ENCODE assay signal across 8 mouse cellular contexts in genomic region chr13:99152305-99152930, GRCm38 (mm10). TPM values are rescaled to one million over a fixed set of nuclear protein-coding genes. Genes with fewer than 3 reads are reported as not detected.
DNase-seq lines count a peak whose midpoint lies in the region; ATAC-seq and TF ChIP-seq lines count a peak whose summit lies in the region.

No protein-coding gene starts in this region.

- peaks cover 33% of the 10 kb centered on the region for H3K4me1 ChIP-seq in forebrain, embryonic 12.5 days
- peaks cover 33% of the 10 kb centered on the region for H3K4me1 ChIP-seq in forebrain, embryonic 13.5 days
- H3K4me1 ChIP-seq in testis, adult 2 months (ENCODE audit: control insufficient read depth, insufficient read depth, low read length), result peaks cover 12% of the 10 kb centered on the region
- peaks cover 7% of the 10 kb centered on the region for H3K4me1 ChIP-seq in midbrain, embryonic 14.5 days (ENCODE audit: control insufficient read depth, insufficient read depth, low read length)

- 36% methylated on average over 18 of the region's 18 CpGs for WGBS in forebrain, embryonic 12.5 days
- 35% methylated on average over 18 of the region's 18 CpGs for WGBS in forebrain, embryonic 13.5 days
- WGBS in midbrain, embryonic 14.5 days, result 22% methylated on average over 18 of the region's 18 CpGs

- ATAC-seq in forebrain, embryonic 12.5 days (ENCODE audit: low FRiP score), result no peak
- no peak for ATAC-seq in forebrain, embryonic 13.5 days
- peak; percentile 53 to 78 for ATAC-seq in hematopoietic stem cell, adult 5-6 weeks (replicated peaks in 1 of 2; ENCODE audit: insufficient read depth in 1 of 2, low FRiP score in 2 of 2, low TSS enrichment in 1 of 2, low read depth in 1 of 2, poor library complexity in 2 of 2, severe bottlenecking in 2 of 2)
- ATAC-seq in midbrain, embryonic 14.5 days (ENCODE audit: low FRiP score, low TSS enrichment), result no peak

- H3K27ac ChIP-seq in forebrain, embryonic 12.5 days, result no peak overlapping the region
- no peak overlapping the region for H3K27ac ChIP-seq in forebrain, embryonic 13.5 days
- no peak overlapping the region for H3K27ac ChIP-seq in testis, adult 2 months (ENCODE audit: control insufficient read depth, insufficient read depth, low read depth, low read length)
- H3K27ac ChIP-seq in midbrain, embryonic 14.5 days (replicated peaks; ENCODE audit: low read depth, low read length), result no peak overlapping the region

- no peak for TF ChIP-seq CTCF in testis, adult 2 months (IDR thresholded peaks at IDR 0.05; ENCODE audit: control insufficient read depth, insufficient read depth, insufficient replicate concordance, low read depth, low read length)

- H3K27me3 ChIP-seq in forebrain, embryonic 12.5 days, result no peaks in the 10 kb centered on the region; the same call in 1 of the 2 replicates
- H3K27me3 ChIP-seq in forebrain, embryonic 13.5 days, result 0 out of 2 replicates have a peak, but pooled peaks cover 7% of the 10 kb centered on the region
- H3K27me3 ChIP-seq in testis, adult 2 months (ENCODE audit: control insufficient read depth, insufficient read depth, low read length), result no peaks in the 10 kb centered on the region
- H3K27me3 ChIP-seq in midbrain, embryonic 14.5 days (ENCODE audit: control insufficient read depth, insufficient read depth, low read length), result no peaks in the 10 kb centered on the region

- H3K9ac ChIP-seq in forebrain, embryonic 12.5 days, result no peak overlapping the region
- no peak overlapping the region for H3K9ac ChIP-seq in forebrain, embryonic 13.5 days
- no peak overlapping the region for H3K9ac ChIP-seq in midbrain, embryonic 14.5 days (replicated peaks; ENCODE audit: low read length)

- no peaks in the 10 kb centered on the region for H3K36me3 ChIP-seq in forebrain, embryonic 12.5 days (replicated peaks)
- no peaks in the 10 kb centered on the region for H3K36me3 ChIP-seq in forebrain, embryonic 13.5 days (ENCODE audit: poor library complexity, severe bottlenecking)
- no peaks in the 10 kb centered on the region for H3K36me3 ChIP-seq in testis, adult 2 months (ENCODE audit: control insufficient read depth, insufficient read depth, low read length)
- H3K36me3 ChIP-seq in midbrain, embryonic 14.5 days (ENCODE audit: control insufficient read depth, insufficient read depth, low read length), result no peaks in the 10 kb centered on the region

- TF ChIP-seq POLR2A in testis, adult 2 months (IDR thresholded peaks at IDR 0.05; ENCODE audit: control insufficient read depth, low read depth, low read length), result no peak

- H3K4me3 ChIP-seq in forebrain, embryonic 12.5 days (replicated peaks), result no peak overlapping the region
- H3K4me3 ChIP-seq in forebrain, embryonic 13.5 days, result no peak overlapping the region
- H3K4me3 ChIP-seq in testis, adult 2 months (ENCODE audit: control insufficient read depth, low read depth, low read length), result peak overlapping the region; percentile 30
- H3K4me3 ChIP-seq in midbrain, embryonic 14.5 days (replicated peaks; ENCODE audit: low read depth, low read length), result no peak overlapping the region

- 0 out of 2 replicates have a peak overlapping the region, but pooled peaks have one; percentile 1 for H3K4me2 ChIP-seq in forebrain, embryonic 12.5 days
- H3K4me2 ChIP-seq in forebrain, embryonic 13.5 days, result no peak overlapping the region
- peak overlapping the region; percentile 3; the same call in 1 of the 2 replicates for H3K4me2 ChIP-seq in midbrain, embryonic 14.5 days (ENCODE audit: low read length)

- DNase-seq in testis, postnatal 14 days (ENCODE audit: low spot score), result no peak
- DNase-seq in midbrain, embryonic 14.5 days, result peak; percentile 51
- no peak for DNase-seq in left cerebral cortex, adult 18-20 months (ENCODE audit: low spot score in 2 of 2)
- no peak for DNase-seq in right cerebral cortex, adult 18-20 months

- 0 out of 2 replicates have a peak, but pooled peaks cover 4% of the 10 kb centered on the region for H3K9me3 ChIP-seq in forebrain, embryonic 12.5 days
- H3K9me3 ChIP-seq in forebrain, embryonic 13.5 days (replicated peaks), result no peaks in the 10 kb centered on the region; the same call in 1 of the 2 replicates
- H3K9me3 ChIP-seq in midbrain, embryonic 14.5 days (ENCODE audit: control insufficient read depth, low read length), result no peaks in the 10 kb centered on the region

RNA-seq across cellular contexts. Expression of gene Zfp366, which starts 32.2 kb away (rescaled TPM):
- polyA plus RNA-seq in forebrain, embryonic 12.5 days (2016; fragmentation: Nextera tagmentation; extraction: Ambion mirVana), result 0.45 and 0.46 TPM in 2 replicates
- polyA plus RNA-seq in forebrain, embryonic 13.5 days (2015; fragmentation: Nextera tagmentation; extraction: Ambion mirVana), result 0.49 and 0.53 TPM in 2 replicates
- 0.20 and 0.25 TPM in 2 replicates for polyA plus RNA-seq in testis, adult 2 months (2012; rRNA removed)
- total RNA-seq in hematopoietic stem cell, adult 5-6 weeks (2017), result 0.35 TPM in 1 of 2 replicates, not detected in the other
- 0.43 and 0.79 TPM in 2 replicates for polyA plus RNA-seq in midbrain, embryonic 14.5 days (2014; fragmentation: Nextera tagmentation; extraction: Ambion mirVana)
- 1 to 10 TPM; 3.2 to 3.3 TPM for total RNA-seq in left cerebral cortex, adult 18-20 months (2021)

Comparison
In these comparisons a context has a peak if more than half of its experiments do, and no peak if none do; other contexts are left out.
1. ATAC-seq: peak in hematopoietic stem cell, adult 5-6 weeks (2 of 2); none in forebrain, embryonic 12.5 days (single experiment), forebrain, embryonic 13.5 days (single experiment) and midbrain, embryonic 14.5 days (single experiment).